Mouse (Mus musculus) neural tube, embryonic 14.5 days (tissue): ENCODE data around the gene Oosp2. TPM values are rescaled to one million over a fixed set of nuclear protein-coding genes. Genes with fewer than 3 reads are reported as not detected.

Source experiments
- ATAC-seq: fragments of 200-750 bp; cut with Nextera tagmentation; 2 replicates; pipeline ENCODE4 v1.8.0; 2017; ENCODE audit warnings: low read depth, mild to moderate bottlenecking, moderate TSS enrichment, moderate library complexity
- H3K27ac ChIP-seq: fragments of 300-500 bp; sonication (generic); 2 replicates; pipeline ENCODE4 v1.5.1; 2014; ENCODE audit warnings: low read depth, mild to moderate bottlenecking, control low read depth, low read length, moderate library complexity, mixed read lengths
- H3K27me3 ChIP-seq: fragments of 300-500 bp; sonication (generic); 2 replicates; pipeline ENCODE4 v1.6.1; 2014; ENCODE audit warnings: low read length; ENCODE audit not compliant: control insufficient read depth, insufficient read depth
- H3K36me3 ChIP-seq: fragments of 300-500 bp; sonication (generic); 2 replicates; pipeline ENCODE4 v1.6.1; 2014; ENCODE audit warnings: low read length, mixed read lengths; ENCODE audit not compliant: control insufficient read depth, insufficient read depth
- H3K4me1 ChIP-seq: fragments of 300-500 bp; sonication (generic); 2 replicates; pipeline ENCODE4 v1.6.1; 2014; ENCODE audit warnings: low read length; ENCODE audit not compliant: control insufficient read depth, insufficient read depth
- H3K4me2 ChIP-seq: fragments of 300-500 bp; sonication (generic); 2 replicates; pipeline ENCODE4 v1.6.1; 2014; ENCODE audit warnings: mild to moderate bottlenecking, low read depth, low read length, control low read depth
- H3K4me3 ChIP-seq: fragments of 300-500 bp; sonication (generic); 2 replicates; pipeline ENCODE4 v1.5.1; 2014; ENCODE audit warnings: low read depth, low read length, control low read depth, mixed read lengths
- H3K9ac ChIP-seq: fragments of 300-500 bp; sonication (generic); replicated peaks from 2 replicates; pipeline ENCODE4 v1.6.1; 2014; ENCODE audit warnings: low read depth, mild to moderate bottlenecking, control low read depth, low read length, mixed read lengths
- H3K9me3 ChIP-seq: fragments of 300-500 bp; sonication (generic); 2 replicates; pipeline ENCODE4 v1.6.1; 2016; ENCODE audit warnings: low read length; ENCODE audit not compliant: control insufficient read depth
- WGBS: fragments of 180-500 bp; shearing (Covaris S2); extraction: QIAGEN DNeasy Blood & Tissue Kit; methylation state at CpG from one replicate; pipeline ENCODE4 v1.1.7; 2014; 5-methylcytosine and 5-hydroxymethylcytosine counted together
- polyA plus RNA-seq: library from polyadenylated mRNA; unstranded; fragments of >200 nt; fragmentation: Nextera tagmentation; extraction: Ambion mirVana; gene quantifications from 2 replicates; pipeline ENCODE4 v1.2.1, GENCODE M21; 2014

The Oosp2 gene
- polyA plus RNA-seq, 1 experiment from 2014 or later: not detected

DNA sequence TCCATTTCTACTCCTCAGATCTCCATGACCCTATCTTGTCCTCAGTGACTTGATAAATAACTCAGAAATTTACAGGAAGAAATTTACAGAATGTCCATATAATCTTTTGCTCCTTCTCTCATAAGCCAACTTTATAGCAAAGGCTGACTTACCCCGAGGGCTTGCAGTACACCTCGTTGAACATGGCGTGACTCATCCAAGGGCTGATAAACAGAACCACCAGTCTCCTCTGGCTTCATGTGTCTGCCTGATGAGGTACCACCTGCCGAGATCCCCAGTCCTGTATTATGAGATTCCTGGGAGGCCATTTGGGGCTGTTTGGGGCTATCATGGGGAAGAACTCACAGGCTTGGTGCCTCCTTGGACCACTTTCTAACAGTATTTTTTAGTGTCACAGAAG is 21.3 kb downstream of the Oosp2 start:
- H3K4me2 ChIP-seq: no peak overlapping the region
- no peak overlapping the region for H3K4me3 ChIP-seq
- no peaks in the 10 kb centered on the region for H3K9me3 ChIP-seq
- no peak for ATAC-seq
- H3K27me3 ChIP-seq: no peaks in the 10 kb centered on the region
- H3K36me3 ChIP-seq: no peaks in the 10 kb centered on the region
- no peak overlapping the region for H3K27ac ChIP-seq
- H3K4me1 ChIP-seq: no peaks in the 10 kb centered on the region
- WGBS: 85% methylated on average over 4 of the region's 4 CpGs
- H3K9ac ChIP-seq: no peak overlapping the region

DNA sequence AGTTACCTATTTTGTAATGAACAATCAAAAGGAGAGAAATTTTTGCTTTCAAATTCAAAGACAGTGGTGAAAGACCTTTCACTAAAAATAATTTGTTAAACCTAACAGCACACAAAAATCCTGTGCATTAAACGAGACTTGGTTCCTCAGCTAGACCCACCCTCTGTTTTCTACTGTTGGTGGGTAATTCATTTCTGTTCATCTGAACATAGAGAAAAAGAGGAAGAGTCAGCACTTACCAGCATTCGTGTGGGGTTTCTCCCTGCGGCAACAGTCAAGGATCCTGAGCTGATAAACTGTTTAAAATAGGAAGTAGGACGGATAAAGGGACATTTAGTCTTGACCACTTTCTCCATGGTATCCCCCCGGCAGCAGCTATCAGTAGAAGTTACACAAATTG is 24.8 kb downstream of the Oosp2 start:
- WGBS: 89% methylated on average over 5 of the region's 5 CpGs
- Histone ChIP-seq H3K4me2 (no peak overlapping the region), H3K9ac (no peak overlapping the region), H3K4me1 (no peaks in the 10 kb centered on the region), H3K27me3 (no peaks in the 10 kb centered on the region), H3K4me3 (no peak overlapping the region), H3K27ac (no peak overlapping the region), H3K36me3 (no peaks in the 10 kb centered on the region), H3K9me3 (no peaks in the 10 kb centered on the region)
- no peak for ATAC-seq

DNA sequence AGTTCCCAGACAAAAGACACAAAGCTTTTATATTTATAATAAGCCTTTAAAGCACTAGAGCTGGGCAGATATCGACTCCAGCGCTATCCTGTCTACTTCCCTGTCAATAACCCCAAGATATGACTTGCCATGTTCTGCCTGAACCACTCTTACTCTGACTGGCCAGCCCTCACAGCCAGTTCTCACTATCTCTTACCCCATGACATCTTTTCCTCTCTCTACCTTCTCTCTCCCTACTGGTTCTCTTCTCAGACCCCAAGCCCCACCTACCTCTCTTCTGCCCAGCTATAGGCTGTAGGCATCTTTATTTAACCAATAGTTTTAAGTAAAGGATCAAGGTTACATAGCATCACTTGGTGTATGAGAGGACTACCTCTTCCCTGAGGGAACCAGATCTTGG is 26.0 kb downstream of the Oosp2 start:
- Histone ChIP-seq H3K36me3 (no peaks in the 10 kb centered on the region), H3K4me2 (no peak overlapping the region), H3K27ac (no peak overlapping the region), H3K4me1 (no peaks in the 10 kb centered on the region), H3K27me3 (no peaks in the 10 kb centered on the region), H3K4me3 (no peak overlapping the region), H3K9ac (no peak overlapping the region), H3K9me3 (no peaks in the 10 kb centered on the region)
- ATAC-seq: no peak
- 72% methylated on average over 2 of the region's 2 CpGs for WGBS

DNA sequence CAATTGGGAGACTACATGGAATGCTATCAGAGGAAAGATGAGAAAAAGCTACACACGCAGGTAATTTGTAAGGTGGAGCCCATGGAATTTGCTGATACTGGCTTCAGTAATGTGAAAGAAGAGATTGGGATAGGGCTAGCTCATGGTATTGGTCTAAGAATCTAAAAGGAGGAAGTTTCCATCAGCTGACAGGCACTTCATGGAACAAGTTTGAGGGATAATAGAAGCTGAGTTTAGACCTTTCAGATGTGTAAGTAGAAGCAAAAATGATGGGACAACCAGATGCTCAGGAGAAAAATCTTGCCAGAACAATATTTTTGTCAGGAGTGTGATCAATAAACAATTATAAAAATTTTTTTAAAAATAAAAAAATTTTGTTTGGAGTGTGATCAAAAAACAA is 26.6 kb downstream of the Oosp2 start:
- H3K4me2 ChIP-seq: no peak overlapping the region
- H3K4me1 ChIP-seq: no peaks in the 10 kb centered on the region
- no peak for ATAC-seq
- WGBS: 89% methylated on average over 1 of the region's 1 CpGs
- no peak overlapping the region for H3K27ac ChIP-seq
- H3K27me3 ChIP-seq: no peaks in the 10 kb centered on the region
- H3K4me3 ChIP-seq: no peak overlapping the region
- no peaks in the 10 kb centered on the region for H3K9me3 ChIP-seq
- H3K36me3 ChIP-seq: no peaks in the 10 kb centered on the region
- H3K9ac ChIP-seq: no peak overlapping the region

DNA sequence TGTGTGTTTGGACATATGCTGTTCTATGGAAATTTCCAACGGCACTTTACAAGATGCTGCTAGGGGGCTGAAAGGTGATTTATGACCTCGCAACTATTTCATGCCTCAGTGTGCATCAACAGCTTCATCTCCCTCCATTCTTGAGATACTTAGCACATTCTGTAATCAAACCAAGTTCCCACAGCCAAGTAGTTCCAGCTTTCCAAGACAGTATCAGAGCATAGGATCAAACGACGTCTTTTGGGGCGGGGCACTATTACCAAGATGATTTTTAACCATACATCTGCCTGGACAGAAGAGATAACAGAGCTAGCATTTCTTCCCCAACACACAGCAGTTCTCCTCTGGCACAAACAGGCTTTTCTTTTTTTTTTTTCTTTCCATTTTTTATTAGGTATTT is 35.1 kb downstream of the Oosp2 start:
- WGBS: 56% methylated on average over 5 of the region's 5 CpGs
- H3K4me1 ChIP-seq: no peaks in the 10 kb centered on the region
- H3K9ac ChIP-seq: no peak overlapping the region
- H3K27me3 ChIP-seq: no peaks in the 10 kb centered on the region
- no peaks in the 10 kb centered on the region for H3K36me3 ChIP-seq
- no peaks in the 10 kb centered on the region for H3K9me3 ChIP-seq
- H3K4me2 ChIP-seq: no peak overlapping the region
- no peak overlapping the region for H3K27ac ChIP-seq
- no peak overlapping the region for H3K4me3 ChIP-seq
- no peak for ATAC-seq

DNA sequence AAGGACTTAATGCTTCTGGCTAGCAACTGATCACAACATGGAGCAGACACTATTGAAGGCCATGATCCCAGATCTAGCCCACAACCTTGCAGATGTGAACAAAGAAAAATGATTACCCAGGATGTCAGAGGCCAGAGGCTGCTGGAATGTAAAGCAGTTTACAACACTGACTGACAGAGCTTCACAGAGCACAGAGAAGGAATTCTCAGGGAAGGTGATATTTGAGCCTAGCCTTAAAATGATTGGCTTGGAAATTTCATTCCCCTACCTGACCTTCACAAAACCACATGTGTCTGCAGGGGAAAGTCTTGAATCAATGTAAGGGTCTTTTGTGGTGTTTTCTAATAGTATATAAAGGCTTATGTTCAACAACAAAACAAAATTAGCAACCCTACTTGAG is 35.6 kb downstream of the Oosp2 start:
- no peaks in the 10 kb centered on the region for H3K9me3 ChIP-seq
- H3K4me2 ChIP-seq: no peak overlapping the region
- H3K9ac ChIP-seq: no peak overlapping the region
- H3K4me1 ChIP-seq: no peaks in the 10 kb centered on the region
- no peak overlapping the region for H3K4me3 ChIP-seq
- H3K36me3 ChIP-seq: no peaks in the 10 kb centered on the region
- no peak overlapping the region for H3K27ac ChIP-seq
- no peak for ATAC-seq
- no peaks in the 10 kb centered on the region for H3K27me3 ChIP-seq

DNA sequence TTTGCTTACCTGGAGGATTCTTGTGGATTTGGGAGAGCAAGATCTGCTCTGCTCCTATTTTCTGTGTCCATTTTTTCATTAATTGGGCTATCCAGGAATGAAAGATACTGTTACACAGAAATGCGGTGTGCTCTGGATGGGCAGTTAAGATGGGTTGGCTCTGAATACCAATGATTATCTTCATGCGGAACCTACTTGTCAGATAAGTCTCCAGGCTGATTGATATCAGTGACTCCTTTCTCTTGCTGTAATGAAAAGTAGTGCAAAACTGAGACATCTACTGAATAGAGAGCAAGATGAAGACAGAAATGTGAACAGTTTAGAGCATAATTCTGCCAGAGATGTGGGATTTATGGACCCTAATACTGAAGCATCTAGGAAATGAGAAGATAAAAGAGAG is 36.8 kb downstream of the Oosp2 start, which contains the start of gene Ms4a2:
TSS of gene Ms4a2 (minus strand) at position 169 of the 400 bp plus-strand sequence.
- Histone ChIP-seq H3K27ac (no peak within 1 kb of the TSS), H3K4me3 (no peak within 1 kb of the TSS), H3K9me3 (no peaks in the 10 kb centered on the region), H3K4me1 (no peaks in the 10 kb centered on the region), H3K9ac (no peak within 1 kb of the TSS), H3K36me3 (no peaks in the 10 kb centered on the region), H3K4me2 (no peak within 1 kb of the TSS), H3K27me3 (no peaks in the 10 kb centered on the region)
- ATAC-seq: no peak
- 81% methylated on average over 2 of the region's 2 CpGs for WGBS

DNA sequence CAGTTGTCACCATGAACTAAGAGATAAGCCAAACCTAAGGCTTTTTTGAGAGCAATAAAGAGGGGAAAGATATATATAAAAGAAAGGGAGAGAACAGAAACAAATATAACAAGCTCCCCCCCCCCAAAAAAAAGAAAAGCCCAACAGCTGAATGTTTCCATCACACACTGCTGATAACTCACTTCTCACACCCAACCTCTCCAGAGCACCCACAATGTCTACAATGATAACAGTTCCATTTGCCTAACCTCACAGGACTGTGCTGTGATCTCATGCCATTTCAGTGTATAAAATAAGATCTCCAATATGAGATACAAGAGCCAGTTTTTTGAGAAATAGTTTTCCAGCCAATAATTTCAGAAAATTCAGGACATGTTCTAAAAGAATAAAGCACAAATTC is 42.4 kb downstream of the Oosp2 start:
- Histone ChIP-seq H3K9ac (no peak overlapping the region), H3K27ac (no peak overlapping the region), H3K4me3 (no peak overlapping the region), H3K9me3 (no peaks in the 10 kb centered on the region), H3K36me3 (no peaks in the 10 kb centered on the region), H3K4me2 (no peak overlapping the region), H3K4me1 (no peaks in the 10 kb centered on the region), H3K27me3 (no peaks in the 10 kb centered on the region)
- ATAC-seq: no peak

DNA sequence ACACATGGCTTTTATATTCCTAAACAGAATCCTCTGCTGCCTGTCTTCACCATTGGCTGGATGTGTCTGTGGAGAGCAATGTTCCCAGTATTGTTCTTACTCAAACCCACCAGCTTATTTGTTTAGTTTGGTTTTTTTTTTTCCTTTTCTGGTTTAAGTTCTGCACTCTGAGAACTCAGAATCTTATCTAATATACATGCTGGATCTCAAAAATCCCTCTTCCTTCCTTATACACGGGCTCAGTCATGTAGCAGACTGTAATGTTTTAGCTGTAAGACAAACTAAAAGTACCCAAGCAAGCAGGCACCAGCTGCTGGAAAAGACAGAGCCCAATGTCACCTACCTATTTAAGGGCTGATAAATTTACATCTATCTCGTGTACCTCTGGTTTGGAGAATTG is 45.6 kb downstream of the Oosp2 start:
- Histone ChIP-seq H3K4me3 (no peak overlapping the region), H3K4me1 (no peaks in the 10 kb centered on the region), H3K27ac (no peak overlapping the region), H3K9me3 (no peaks in the 10 kb centered on the region), H3K4me2 (no peak overlapping the region), H3K27me3 (no peaks in the 10 kb centered on the region), H3K36me3 (no peaks in the 10 kb centered on the region), H3K9ac (no peak overlapping the region)
- WGBS: 81% methylated on average over 2 of the region's 2 CpGs
- no peak for ATAC-seq
